Mouse (Mus musculus): ENCODE measurements around the gene Ralgps1. TPM values are rescaled to one million over a fixed set of nuclear protein-coding genes. Genes with fewer than 3 reads are reported as not detected.

Ralgps1 gene
- polyA plus RNA-seq, 1 experiment: 5.9 TPM

DNA sequence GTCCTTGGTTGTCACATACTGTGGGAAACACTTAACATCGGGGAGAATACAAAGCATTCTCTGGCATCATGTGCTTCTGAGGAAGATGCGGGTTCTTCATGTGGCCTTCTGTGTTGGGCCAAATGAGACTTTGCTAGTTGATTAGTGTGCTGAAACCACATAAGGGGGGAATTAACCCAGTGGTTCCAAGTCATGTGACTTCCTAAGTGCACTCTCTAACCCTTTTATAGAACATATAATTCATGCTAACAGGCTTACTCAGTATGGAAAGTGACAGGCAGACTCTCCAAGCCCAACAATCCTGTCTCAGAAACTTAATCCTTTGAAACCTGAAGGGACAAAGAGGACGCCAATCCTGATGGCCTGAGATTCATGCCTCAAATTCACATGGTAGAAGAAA is 68.9 kb downstream of the Ralgps1 start:
- no peak overlapping the region for H3K4me3 ChIP-seq (replicated peaks; ENCODE audit: extremely low read depth, low read depth, low read length)
- DNase-seq: no peak
- no peak for TF ChIP-seq CTCF (IDR thresholded peaks at IDR 0.05; ENCODE audit: insufficient read depth, low read length)
- TF ChIP-seq POLR2A (IDR thresholded peaks at IDR 0.05; ENCODE audit: borderline replicate concordance, extremely low read depth, low read depth, low read length): no peak
- WGBS: 86% methylated on average over 3 of the region's 3 CpGs
- H3K4me1 ChIP-seq (ENCODE audit: control insufficient read depth, insufficient read depth, low read length): peaks cover 6% of the 10 kb centered on the region

- H3K4me1 ChIP-seq (ENCODE audit: control insufficient read depth, insufficient read depth, low read length): peaks cover 6% of the 10 kb centered on the region
- no peak for TF ChIP-seq POLR2A (IDR thresholded peaks at IDR 0.05; ENCODE audit: borderline replicate concordance, extremely low read depth, low read depth, low read length)
- TF ChIP-seq CTCF (IDR thresholded peaks at IDR 0.05; ENCODE audit: insufficient read depth, low read length): no peak
- WGBS: 60% methylated on average over 3 of the region's 3 CpGs
- DNase-seq: no peak
- H3K4me3 ChIP-seq (replicated peaks; ENCODE audit: extremely low read depth, low read depth, low read length): no peak overlapping the region
Measured at GRCm38 (mm10) chr2:33300371-33301046, 70.8 kb downstream of the Ralgps1 start.

GRCm38 (mm10) chr2:33298928-33299327 is 72.4 kb downstream of the Ralgps1 start:
- Histone ChIP-seq H3K4me1 (ENCODE audit: control insufficient read depth, insufficient read depth, low read length) (peaks cover 6% of the 10 kb centered on the region), H3K4me3 (replicated peaks; ENCODE audit: extremely low read depth, low read depth, low read length) (no peak overlapping the region)
- 52% methylated on average over 4 of the region's 4 CpGs for WGBS
- no peak for TF ChIP-seq POLR2A (IDR thresholded peaks at IDR 0.05; ENCODE audit: borderline replicate concordance, extremely low read depth, low read depth, low read length)
- no peak for TF ChIP-seq CTCF (IDR thresholded peaks at IDR 0.05; ENCODE audit: insufficient read depth, low read length)
- DNase-seq: no peak

DNA sequence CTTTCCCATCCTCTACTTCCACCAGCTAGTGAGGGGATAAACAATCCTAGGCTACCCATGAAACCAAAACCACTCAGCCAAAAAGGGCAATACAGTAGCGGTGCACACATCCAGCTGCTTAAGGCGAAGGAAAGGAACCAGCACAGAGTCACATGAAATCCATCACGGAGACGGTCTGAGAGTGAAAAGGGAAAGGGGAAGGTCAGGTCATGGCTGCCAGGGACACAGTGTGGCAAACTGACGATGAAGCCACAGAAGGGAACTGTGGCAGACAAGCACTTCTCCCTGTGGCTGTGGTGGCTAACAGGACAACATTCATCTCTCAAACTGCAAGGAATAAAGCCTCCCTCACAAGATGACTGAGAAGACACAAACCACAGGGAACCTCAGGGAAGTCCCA is 76.2 kb downstream of the Ralgps1 start:
- DNase-seq: no peak
- Histone ChIP-seq H3K4me1 (ENCODE audit: control insufficient read depth, insufficient read depth, low read length) (peaks cover 3% of the 10 kb centered on the region; the same call in 1 of the 2 replicates), H3K4me3 (replicated peaks; ENCODE audit: extremely low read depth, low read depth, low read length) (no peak overlapping the region)
- WGBS: 78% methylated on average over 5 of the region's 5 CpGs
- no peak for TF ChIP-seq CTCF (IDR thresholded peaks at IDR 0.05; ENCODE audit: insufficient read depth, low read length)

DNA sequence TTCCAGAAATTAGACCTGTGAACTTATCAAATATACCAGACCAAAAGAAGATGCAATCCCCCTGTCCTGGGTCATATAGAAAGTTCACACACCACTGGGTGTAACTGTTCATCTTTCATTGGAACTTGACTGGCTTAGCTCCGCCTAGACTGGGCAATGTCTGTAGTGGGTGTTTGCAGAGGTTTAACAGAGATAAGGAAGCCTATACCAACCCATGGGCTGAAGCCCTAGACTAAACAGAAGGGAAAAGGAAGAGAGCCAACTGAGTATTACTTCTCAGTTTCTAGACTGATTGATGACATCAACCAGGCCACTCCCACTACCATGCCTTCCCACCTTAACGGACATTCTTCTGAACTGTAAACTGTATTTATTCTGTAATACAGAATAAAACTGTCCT is 79.2 kb downstream of the Ralgps1 start:
- Histone ChIP-seq H3K4me1 (ENCODE audit: control insufficient read depth, insufficient read depth, low read length) (no peaks in the 10 kb centered on the region), H3K4me3 (replicated peaks; ENCODE audit: extremely low read depth, low read depth, low read length) (no peak overlapping the region)
- TF ChIP-seq POLR2A (IDR thresholded peaks at IDR 0.05; ENCODE audit: borderline replicate concordance, extremely low read depth, low read depth, low read length) (no peak), CTCF (IDR thresholded peaks at IDR 0.05; ENCODE audit: insufficient read depth, low read length) (no peak)
- 58% methylated on average over 2 of the region's 2 CpGs for WGBS
- no peak for DNase-seq

DNA sequence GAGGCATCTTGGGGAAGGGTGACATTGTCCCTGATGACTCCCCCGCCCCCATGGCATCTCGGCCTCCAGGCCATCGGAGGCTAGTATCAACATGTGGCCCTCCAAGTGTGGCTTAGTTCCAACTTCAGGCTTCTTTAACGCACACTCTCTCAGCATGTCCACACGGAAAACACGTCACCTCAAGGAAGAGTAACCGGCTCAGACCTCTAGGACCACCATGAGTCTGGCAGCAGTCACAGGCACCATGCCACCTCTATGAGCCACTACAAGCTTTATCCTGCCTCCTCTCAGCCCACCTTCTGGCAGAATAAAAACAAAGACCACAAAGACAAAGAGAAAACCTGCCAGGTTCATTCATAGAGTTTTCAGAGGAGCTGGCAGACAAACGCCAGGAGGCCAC is 80.8 kb downstream of the Ralgps1 start:
- DNase-seq: no peak
- Histone ChIP-seq H3K4me3 (replicated peaks; ENCODE audit: extremely low read depth, low read depth, low read length) (no peak overlapping the region), H3K4me1 (ENCODE audit: control insufficient read depth, insufficient read depth, low read length) (no peaks in the 10 kb centered on the region)
- 87% methylated on average over 8 of the region's 8 CpGs for WGBS
- TF ChIP-seq CTCF (IDR thresholded peaks at IDR 0.05; ENCODE audit: insufficient read depth, low read length) (no peak), POLR2A (IDR thresholded peaks at IDR 0.05; ENCODE audit: borderline replicate concordance, extremely low read depth, low read depth, low read length) (no peak)

DNA sequence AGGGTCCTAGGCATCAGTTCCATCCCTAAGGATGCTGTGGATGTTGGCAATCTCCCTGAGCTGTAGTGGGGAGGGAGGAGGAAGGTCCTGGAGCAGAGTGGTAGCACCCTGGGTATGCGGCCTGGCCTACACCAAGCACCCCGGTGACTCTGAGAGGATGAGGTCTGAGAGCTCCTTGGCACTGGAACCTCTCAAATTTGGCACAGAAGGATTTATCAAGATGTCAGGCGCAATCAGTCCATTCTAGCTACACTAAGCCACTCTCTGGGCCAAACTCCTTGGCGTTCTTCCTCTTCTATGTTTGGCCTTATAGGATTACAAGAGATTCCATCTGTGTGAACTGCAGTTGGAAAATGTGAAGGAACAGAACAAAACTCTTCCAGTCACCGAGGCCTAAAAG is 82.4 kb downstream of the Ralgps1 start:
- Histone ChIP-seq H3K4me3 (replicated peaks; ENCODE audit: extremely low read depth, low read depth, low read length) (no peak overlapping the region), H3K4me1 (ENCODE audit: control insufficient read depth, insufficient read depth, low read length) (no peaks in the 10 kb centered on the region)
- DNase-seq: no peak
- 86% methylated on average over 5 of the region's 5 CpGs for WGBS
- TF ChIP-seq POLR2A (IDR thresholded peaks at IDR 0.05; ENCODE audit: borderline replicate concordance, extremely low read depth, low read depth, low read length): no peak
- TF ChIP-seq CTCF (IDR thresholded peaks at IDR 0.05; ENCODE audit: insufficient read depth, low read length): no peak

- 54% methylated on average over 2 of the region's 2 CpGs for WGBS
- DNase-seq: peak; percentile 12
- TF ChIP-seq CTCF (IDR thresholded peaks at IDR 0.05; ENCODE audit: insufficient read depth, low read length) (no peak), POLR2A (IDR thresholded peaks at IDR 0.05; ENCODE audit: borderline replicate concordance, extremely low read depth, low read depth, low read length) (no peak)
- Histone ChIP-seq H3K4me1 (ENCODE audit: control insufficient read depth, insufficient read depth, low read length) (peaks cover 2% of the 10 kb centered on the region), H3K4me3 (replicated peaks; ENCODE audit: extremely low read depth, low read depth, low read length) (no peak overlapping the region)
Measured at GRCm38 (mm10) chr2:33283674-33284073, 87.6 kb downstream of the Ralgps1 start.

- TF ChIP-seq POLR2A (IDR thresholded peaks at IDR 0.05; ENCODE audit: borderline replicate concordance, extremely low read depth, low read depth, low read length) (no peak), CTCF (IDR thresholded peaks at IDR 0.05; ENCODE audit: insufficient read depth, low read length) (no peak)
- Histone ChIP-seq H3K4me1 (ENCODE audit: control insufficient read depth, insufficient read depth, low read length) (peaks cover 2% of the 10 kb centered on the region), H3K4me3 (replicated peaks; ENCODE audit: extremely low read depth, low read depth, low read length) (no peak overlapping the region)
- peak; percentile 17 for DNase-seq
- WGBS: 32% methylated on average over 4 of the region's 4 CpGs
Measured at GRCm38 (mm10) chr2:33282877-33283276, 88.4 kb downstream of the Ralgps1 start.

- WGBS: 78% methylated on average over 5 of the region's 5 CpGs
- DNase-seq: no peak
- TF ChIP-seq CTCF (IDR thresholded peaks at IDR 0.05; ENCODE audit: insufficient read depth, low read length) (no peak), POLR2A (IDR thresholded peaks at IDR 0.05; ENCODE audit: borderline replicate concordance, extremely low read depth, low read depth, low read length) (no peak)
Measured at GRCm38 (mm10) chr2:33281807-33282206, 89.5 kb downstream of the Ralgps1 start.

More at GRCm38 (mm10) chr2:33281807-33282206, 89.5 kb downstream of the Ralgps1 start:
- peaks cover 2% of the 10 kb centered on the region for H3K4me1 ChIP-seq (ENCODE audit: control insufficient read depth, insufficient read depth, low read length)
- no peak overlapping the region for H3K4me3 ChIP-seq (replicated peaks; ENCODE audit: extremely low read depth, low read depth, low read length)

Data from lung, adult 2 months (tissue).